Mouse (Mus musculus) kidney, embryonic 14.5 days (tissue): ENCODE results near the gene Polr1d. TPM values are rescaled to one million over a fixed set of nuclear protein-coding genes. Genes with fewer than 3 reads are reported as not detected.
A peak's percentile ranks its signal among the peaks of the same experiment; 100 is the strongest.

Experiments used
- ATAC-seq: fragments of 200-750 bp; cut with Nextera tagmentation; 2 replicates; pipeline ENCODE4 v1.8.0; 2017; ENCODE audit warnings: moderate number of reproducible peaks, mild to moderate bottlenecking, moderate TSS enrichment, moderate library complexity; ENCODE audit not compliant: low FRiP score, low TSS enrichment
- H3K27ac ChIP-seq: fragments of 300-500 bp; sonication (generic); 2 replicates; pipeline ENCODE4 v1.5.1; 2014; ENCODE audit warnings: low read depth, mild to moderate bottlenecking, low read length, moderate library complexity, mixed read lengths
- H3K27me3 ChIP-seq: fragments of 300-500 bp; sonication (generic); 2 replicates; pipeline ENCODE4 v1.6.1; 2014; ENCODE audit warnings: mild to moderate bottlenecking, low read length; ENCODE audit not compliant: control insufficient read depth, insufficient read depth
- H3K36me3 ChIP-seq: fragments of 300-500 bp; sonication (generic); 2 replicates; pipeline ENCODE4 v1.6.1; 2014; ENCODE audit warnings: low read length, mixed read lengths; ENCODE audit not compliant: control insufficient read depth, insufficient read depth
- H3K4me1 ChIP-seq: fragments of 300-500 bp; sonication (generic); 2 replicates; pipeline ENCODE4 v1.6.1; 2014; ENCODE audit warnings: low read length, mixed read lengths; ENCODE audit not compliant: control insufficient read depth, insufficient read depth
- H3K4me2 ChIP-seq: fragments of 300-500 bp; sonication (generic); replicated peaks from 2 replicates; pipeline ENCODE4 v1.6.1; 2014; ENCODE audit warnings: low read depth, mild to moderate bottlenecking, low read length
- H3K4me3 ChIP-seq: fragments of 300-500 bp; sonication (generic); 2 replicates; pipeline ENCODE4 v1.5.1; 2014; ENCODE audit warnings: mild to moderate bottlenecking, low read length
- H3K9ac ChIP-seq: fragments of 300-500 bp; sonication (generic); 2 replicates; pipeline ENCODE4 v1.6.1; 2014; ENCODE audit warnings: low read depth, mild to moderate bottlenecking, low read length, moderate library complexity
- H3K9me3 ChIP-seq: fragments of 300-500 bp; sonication (generic); 2 replicates; pipeline ENCODE4 v1.6.1; 2016; ENCODE audit warnings: low read length; ENCODE audit not compliant: control insufficient read depth
- WGBS: fragments of 180-500 bp; shearing (Covaris S2); extraction: QIAGEN DNeasy Blood & Tissue Kit; methylation state at CpG from one replicate; pipeline ENCODE4 v1.1.7; 2014; 5-methylcytosine and 5-hydroxymethylcytosine counted together
- polyA plus RNA-seq: library from polyadenylated mRNA; unstranded; fragments of >200 nt; fragmentation: Nextera tagmentation; extraction: Ambion mirVana; gene quantifications from 2 replicates; pipeline ENCODE4 v1.2.1, GENCODE M21; 2014

Polr1d gene
- polyA plus RNA-seq, 1 experiment from 2014 or later: 146 TPM

DNA sequence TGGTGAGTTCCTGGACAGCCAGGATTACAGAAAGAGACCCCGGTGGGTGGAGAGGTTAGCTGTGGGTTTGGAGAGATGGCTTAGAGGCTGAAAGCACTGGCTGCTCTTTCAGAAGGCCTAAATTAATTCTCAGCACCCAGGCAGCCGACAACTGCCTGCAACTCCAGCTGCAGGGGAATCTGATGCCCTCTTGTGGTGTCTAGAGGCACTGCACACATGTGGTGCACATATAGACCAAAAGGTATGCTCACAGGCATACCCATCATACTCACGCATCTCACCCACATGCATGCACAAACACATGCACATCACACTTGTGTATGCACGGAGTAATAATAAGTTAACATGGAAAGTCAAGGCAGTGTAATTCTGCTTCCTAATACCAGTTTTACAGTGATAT lies 38.8 kb downstream of the Polr1d start:
- WGBS: 91% methylated on average over 4 of the region's 4 CpGs
- H3K27ac ChIP-seq: no peak overlapping the region
- H3K4me3 ChIP-seq: no peak overlapping the region
- no peak for ATAC-seq
- H3K9ac ChIP-seq: no peak overlapping the region
- peaks cover 10% of the 10 kb centered on the region; the same call in 1 of the 2 replicates for H3K36me3 ChIP-seq
- no peak overlapping the region for H3K4me2 ChIP-seq
- peaks cover 5% of the 10 kb centered on the region; the same call in 1 of the 2 replicates for H3K9me3 ChIP-seq
- no peaks in the 10 kb centered on the region for H3K27me3 ChIP-seq
- no peaks in the 10 kb centered on the region for H3K4me1 ChIP-seq

DNA sequence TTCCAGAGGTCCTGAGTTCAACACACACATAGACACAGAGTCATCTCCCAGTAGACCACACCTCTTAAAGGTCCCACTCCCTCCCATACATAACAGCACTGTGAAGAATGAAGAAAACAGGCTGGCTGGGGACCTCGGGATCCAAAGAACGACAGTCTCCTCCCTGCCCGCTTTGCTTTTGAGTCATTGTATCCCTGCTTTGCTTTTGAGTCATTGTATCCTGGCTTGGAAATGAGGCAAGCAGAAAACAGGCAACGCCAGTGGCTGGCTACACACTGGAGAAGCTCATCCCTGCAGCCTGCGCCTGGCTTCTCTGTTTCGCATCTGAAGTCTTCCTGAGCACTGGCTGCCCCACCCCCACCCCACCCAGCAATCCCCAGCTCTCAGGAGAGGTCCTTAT lies 40.2 kb downstream of the Polr1d start:
- H3K27me3 ChIP-seq: no peaks in the 10 kb centered on the region
- peaks cover 5% of the 10 kb centered on the region; the same call in 1 of the 2 replicates for H3K9me3 ChIP-seq
- H3K36me3 ChIP-seq: peaks cover 2% of the 10 kb centered on the region; the same call in 1 of the 2 replicates
- WGBS: 44% methylated on average over 6 of the region's 6 CpGs
- no peak overlapping the region for H3K4me3 ChIP-seq
- H3K4me1 ChIP-seq: no peaks in the 10 kb centered on the region
- no peak for ATAC-seq
- no peak overlapping the region for H3K27ac ChIP-seq
- no peak overlapping the region for H3K4me2 ChIP-seq
- no peak overlapping the region; the same call in 1 of the 2 replicates for H3K9ac ChIP-seq

DNA sequence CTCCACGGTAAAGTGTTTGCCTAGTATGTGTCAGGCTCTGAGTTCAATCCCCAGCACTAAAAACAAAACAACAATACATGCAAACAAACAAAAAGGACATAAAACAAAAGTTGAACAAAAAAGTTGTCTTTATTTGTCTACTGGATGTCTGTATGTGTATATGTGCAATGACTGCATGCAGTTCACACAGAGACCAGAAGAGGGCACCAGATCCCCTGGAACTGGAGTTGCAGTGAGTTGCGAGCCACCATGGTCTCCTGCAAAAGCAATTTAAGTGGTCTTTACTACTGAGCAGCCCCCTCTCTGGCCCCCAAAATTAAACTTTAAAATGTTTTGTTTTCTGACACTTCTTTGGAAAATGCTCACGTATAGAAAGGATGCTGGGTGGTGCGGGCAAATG lies 44.3 kb downstream of the Polr1d start:
- H3K4me3 ChIP-seq: no peak overlapping the region
- H3K36me3 ChIP-seq: no peaks in the 10 kb centered on the region
- no peak overlapping the region for H3K9ac ChIP-seq
- H3K27me3 ChIP-seq: no peaks in the 10 kb centered on the region
- no peak for ATAC-seq
- WGBS: 96% methylated on average over 4 of the region's 4 CpGs
- H3K4me2 ChIP-seq: no peak overlapping the region
- peaks cover 5% of the 10 kb centered on the region; the same call in 1 of the 2 replicates for H3K4me1 ChIP-seq
- H3K27ac ChIP-seq: no peak overlapping the region
- no peaks in the 10 kb centered on the region for H3K9me3 ChIP-seq

DNA sequence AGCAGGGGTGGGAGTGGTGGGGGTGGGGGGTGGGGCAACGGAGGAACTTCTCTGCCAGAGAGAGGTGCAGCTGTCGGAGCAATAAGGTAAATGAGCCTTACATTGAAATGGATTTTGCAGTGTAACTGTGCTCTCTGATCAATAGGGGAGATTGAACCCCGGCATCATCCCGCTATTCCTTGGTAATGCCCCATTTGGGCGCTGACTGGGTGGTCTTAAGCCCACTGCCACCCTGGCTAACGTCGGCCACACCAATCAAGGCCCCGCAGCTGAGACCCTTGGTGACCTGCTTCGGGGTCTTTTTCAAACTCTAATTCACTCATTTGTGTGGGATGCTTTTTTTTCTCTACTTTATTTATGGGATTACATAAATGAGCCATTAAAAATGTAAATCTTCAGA lies 47.9 kb downstream of the Polr1d start:
- no peaks in the 10 kb centered on the region for H3K36me3 ChIP-seq

DNA sequence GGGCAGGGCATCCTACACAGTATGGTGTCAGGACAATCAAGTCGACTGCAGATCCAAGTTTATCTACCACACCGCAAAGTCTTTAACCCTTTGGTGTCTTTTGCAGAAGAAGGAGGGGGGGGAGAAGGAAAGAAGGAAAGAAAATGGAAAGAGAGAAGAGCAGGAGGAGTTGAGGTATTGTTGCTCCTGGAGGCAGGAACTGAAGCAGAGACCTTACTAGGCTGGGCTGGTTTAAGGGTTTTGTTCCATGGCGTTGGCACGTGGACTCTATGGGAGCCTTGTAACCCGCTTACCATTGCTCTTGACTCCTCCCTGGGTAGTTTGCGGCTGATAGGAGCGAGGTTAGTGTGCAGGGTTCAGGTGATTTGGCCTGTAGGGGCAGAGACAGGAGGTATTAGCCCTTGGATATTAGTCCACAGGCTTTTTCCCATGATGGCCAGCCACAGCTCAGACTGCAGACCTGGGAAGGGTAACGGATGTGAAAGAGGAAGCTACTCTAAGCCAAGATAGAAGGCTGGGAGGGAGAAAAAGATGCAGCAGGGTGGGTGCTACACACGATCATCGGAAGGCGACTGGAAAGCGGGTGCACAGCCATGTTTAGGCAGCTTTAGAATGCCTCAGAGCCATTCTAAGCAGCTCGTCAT lies 48.8 kb downstream of the Polr1d start:
- 88% methylated on average over 13 of the region's 13 CpGs for WGBS

More for the DNA sequence above, 47.9 kb downstream of the Polr1d start:
- ATAC-seq: no peak
- Histone ChIP-seq H3K9ac (no peak overlapping the region), H3K9me3 (no peaks in the 10 kb centered on the region), H3K4me2 (no peak overlapping the region), H3K4me3 (no peak overlapping the region), H3K4me1 (peaks cover 5% of the 10 kb centered on the region; the same call in 1 of the 2 replicates), H3K27ac (no peak overlapping the region), H3K27me3 (no peaks in the 10 kb centered on the region)
- 45% methylated on average over 9 of the region's 9 CpGs for WGBS

DNA sequence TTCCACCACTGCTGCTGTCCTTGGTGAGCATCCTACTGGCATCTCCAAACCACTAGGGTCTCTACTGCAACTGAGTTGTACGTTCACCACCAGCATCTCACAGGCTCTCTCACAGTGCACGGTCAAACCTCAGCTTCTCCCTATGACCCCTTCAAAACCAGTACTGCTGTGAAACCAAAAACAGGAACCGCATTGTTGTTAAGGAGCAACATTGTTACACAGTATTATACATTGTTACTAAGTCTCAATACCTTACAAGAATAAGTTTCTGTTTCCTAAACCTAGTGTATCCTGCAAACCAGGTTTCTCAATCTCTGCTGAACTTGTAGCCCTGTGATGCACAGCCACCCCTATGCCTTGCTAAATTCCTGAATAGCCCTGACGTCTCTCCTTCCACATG lies 51.0 kb downstream of the Polr1d start:
- Histone ChIP-seq H3K36me3 (no peaks in the 10 kb centered on the region), H3K27ac (no peak overlapping the region), H3K4me1 (peaks cover 4% of the 10 kb centered on the region; the same call in 1 of the 2 replicates), H3K4me3 (no peak overlapping the region), H3K9me3 (no peaks in the 10 kb centered on the region), H3K4me2 (no peak overlapping the region), H3K9ac (no peak overlapping the region), H3K27me3 (no peaks in the 10 kb centered on the region)
- no peak for ATAC-seq
- WGBS: 89% methylated on average over 4 of the region's 4 CpGs

More for the DNA sequence above, 48.8 kb downstream of the Polr1d start:
- Histone ChIP-seq H3K27ac (no peak overlapping the region), H3K4me1 (peaks cover 5% of the 10 kb centered on the region; the same call in 1 of the 2 replicates), H3K36me3 (no peaks in the 10 kb centered on the region), H3K9ac (no peak overlapping the region), H3K9me3 (no peaks in the 10 kb centered on the region), H3K27me3 (no peaks in the 10 kb centered on the region), H3K4me3 (no peak overlapping the region), H3K4me2 (no peak overlapping the region)
- ATAC-seq: no peak

DNA sequence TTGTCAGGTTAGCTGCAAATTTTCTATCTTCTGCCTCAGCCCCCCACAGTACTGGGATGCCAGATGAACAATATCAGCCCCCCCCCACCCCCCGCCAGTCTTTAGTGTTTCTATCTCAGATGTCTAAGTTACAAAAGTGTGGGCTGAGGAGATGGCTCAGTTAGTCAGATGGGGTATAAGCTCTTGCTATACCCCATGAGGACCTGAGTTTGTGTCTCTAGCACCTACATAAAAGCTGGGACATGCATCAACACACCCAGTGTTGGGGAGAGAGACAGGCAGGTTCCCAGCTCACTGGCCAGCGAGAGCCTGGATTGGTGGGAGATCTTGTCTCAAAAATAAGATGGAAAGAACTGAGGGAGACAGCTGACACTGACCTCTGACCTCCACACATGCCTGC lies 52.6 kb downstream of the Polr1d start:
- no peak for ATAC-seq
- H3K36me3 ChIP-seq: no peaks in the 10 kb centered on the region
- no peak overlapping the region for H3K27ac ChIP-seq
- H3K9ac ChIP-seq: no peak overlapping the region
- 0 out of 2 replicates have a peak, but pooled peaks cover 2% of the 10 kb centered on the region for H3K4me1 ChIP-seq
- 91% methylated on average over 2 of the region's 2 CpGs for WGBS
- no peak overlapping the region for H3K4me2 ChIP-seq
- H3K9me3 ChIP-seq: no peaks in the 10 kb centered on the region
- no peaks in the 10 kb centered on the region for H3K27me3 ChIP-seq
- no peak overlapping the region for H3K4me3 ChIP-seq

DNA sequence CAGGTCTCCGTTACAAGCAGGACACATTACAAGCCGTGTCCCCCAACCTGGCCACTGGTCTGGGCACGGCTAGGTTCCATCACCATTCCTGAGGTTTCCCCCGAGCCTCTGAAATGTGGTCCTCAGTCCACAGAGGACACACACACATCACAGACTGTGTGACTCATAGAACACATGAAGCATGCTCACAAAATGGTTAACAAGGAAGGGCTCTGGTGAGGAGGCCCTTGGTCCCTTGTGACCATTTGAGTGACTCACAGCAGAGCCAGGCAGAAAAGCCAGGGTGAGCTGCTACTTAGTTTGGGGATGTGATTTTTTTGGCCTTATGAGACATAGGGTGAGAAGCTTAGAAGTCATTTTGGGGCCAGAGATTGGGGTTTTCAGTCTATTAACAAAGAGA lies 55.1 kb downstream of the Polr1d start:
- no peak overlapping the region for H3K27ac ChIP-seq
- no peak overlapping the region for H3K9ac ChIP-seq
- no peaks in the 10 kb centered on the region for H3K27me3 ChIP-seq
- 78% methylated on average over 4 of the region's 4 CpGs for WGBS
- no peak for ATAC-seq
- peaks cover 7% of the 10 kb centered on the region; the same call in 1 of the 2 replicates for H3K4me1 ChIP-seq
- no peaks in the 10 kb centered on the region for H3K9me3 ChIP-seq
- no peak overlapping the region for H3K4me2 ChIP-seq
- no peaks in the 10 kb centered on the region for H3K36me3 ChIP-seq
- no peak overlapping the region for H3K4me3 ChIP-seq

DNA sequence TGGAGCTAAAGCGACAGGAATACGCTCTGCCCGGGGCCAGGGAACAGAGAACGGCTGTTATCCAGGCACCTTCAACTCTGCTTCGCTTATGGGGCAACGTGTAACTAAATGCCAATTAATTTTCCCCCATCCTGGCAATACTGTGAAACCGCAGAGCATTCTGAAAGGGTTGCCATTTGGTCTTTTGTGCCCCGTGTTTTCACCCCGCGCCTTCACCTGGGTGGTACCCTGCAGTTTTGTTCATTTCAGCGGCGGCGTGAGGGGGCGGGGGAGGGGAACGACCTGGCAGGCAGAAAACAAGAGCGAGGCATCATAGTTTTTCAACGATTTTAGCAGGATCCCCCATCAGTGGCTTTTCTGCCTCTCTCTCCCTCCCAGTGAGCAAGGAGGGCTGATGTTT lies 56.8 kb downstream of the Polr1d start:
- no peaks in the 10 kb centered on the region for H3K27me3 ChIP-seq
- peak overlapping the region; percentile 12; the same call in 1 of the 2 replicates for H3K4me3 ChIP-seq
- H3K4me2 ChIP-seq: peak overlapping the region; percentile 38
- peaks cover 7% of the 10 kb centered on the region; the same call in 1 of the 2 replicates for H3K4me1 ChIP-seq
- no peak overlapping the region for H3K27ac ChIP-seq
- WGBS: 14% methylated on average over 17 of the region's 17 CpGs
- no peak for ATAC-seq
- H3K36me3 ChIP-seq: no peaks in the 10 kb centered on the region
- H3K9me3 ChIP-seq: no peaks in the 10 kb centered on the region
- H3K9ac ChIP-seq: 0 out of 2 replicates have a peak overlapping the region, but pooled peaks have one; percentile 7
